29 mouse cellular contexts compared by ENCODE assay signal in the genomic region with DNA sequence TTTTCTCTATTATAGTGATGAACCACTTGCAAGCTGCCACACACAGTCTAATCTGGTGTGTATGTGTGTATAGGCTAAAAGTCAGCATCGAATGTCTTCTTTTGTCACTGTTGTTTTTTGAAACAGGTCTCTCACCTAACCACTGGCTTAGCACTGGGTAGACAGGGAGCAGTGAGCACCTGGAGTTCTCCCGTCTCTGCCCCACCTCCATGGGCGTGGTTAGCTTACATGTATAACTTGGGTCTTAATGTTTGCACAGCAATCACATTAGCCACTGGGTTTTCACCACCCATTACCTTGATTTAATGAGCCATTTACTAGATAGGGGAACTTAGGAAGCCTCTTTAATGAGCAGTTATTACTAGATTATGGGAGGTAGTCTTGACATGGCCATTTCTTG. TPM values are rescaled to one million over a fixed set of nuclear protein-coding genes. Genes with fewer than 3 reads are reported as not detected.
DNase-seq lines count a peak whose midpoint lies in the region; ATAC-seq and TF ChIP-seq lines count a peak whose summit lies in the region.
"Had no signal": no experiment of that assay in that cellular context is flagged by ENCODE, and none has a peak within 500 bp of the region (broad histone marks: within the 10 kb centered on the region; RNA-seq: fewer than 3 reads in every experiment).

No protein-coding gene starts in this region.

- peaks cover 14% of the 10 kb centered on the region; the same call in 1 of the 2 replicates for H3K36me3 ChIP-seq in intestine, embryonic 14.5 days (ENCODE audit: control insufficient read depth, insufficient read depth, low read length)
- peaks cover 13% of the 10 kb centered on the region; the same call in 1 of the 2 replicates for H3K36me3 ChIP-seq in intestine, postnatal 0 days (ENCODE audit: control insufficient read depth, insufficient read depth)
- peaks cover 3% of the 10 kb centered on the region; the same call in 1 of the 2 replicates for H3K36me3 ChIP-seq in stomach, postnatal 0 days (ENCODE audit: control insufficient read depth, insufficient read depth, low read length)
- H3K36me3 ChIP-seq: heart, embryonic 15.5 days had no signal

- WGBS in intestine, embryonic 14.5 days = 75% methylated on average over 3 of the region's 3 CpGs
- WGBS in intestine, postnatal 0 days = 51% methylated on average over 3 of the region's 3 CpGs
- WGBS in stomach, postnatal 0 days = 50% methylated on average over 3 of the region's 3 CpGs

- no peak for TF ChIP-seq CTCF in intestine, postnatal 0 days (IDR thresholded peaks at IDR 0.05; ENCODE audit: low read depth)
- no peak for TF ChIP-seq CTCF in stomach, postnatal 0 days (IDR thresholded peaks at IDR 0.05; ENCODE audit: low read depth)

- no peak overlapping the region for H3K4me2 ChIP-seq in intestine, embryonic 14.5 days (ENCODE audit: low read length)
- H3K4me2 ChIP-seq in intestine, postnatal 0 days (replicated peaks; ENCODE audit: low read depth) = no peak overlapping the region
- H3K4me2 ChIP-seq in stomach, postnatal 0 days (replicated peaks; ENCODE audit: low read depth) = no peak overlapping the region
- H3K4me2 ChIP-seq: embryonic facial prominence, embryonic 13.5 days; forebrain, embryonic 12.5 days; forebrain, embryonic 15.5 days; heart, embryonic 12.5 days; heart, embryonic 15.5 days; hindbrain, embryonic 14.5 days had no signal

- no peak for TF ChIP-seq EP300 in stomach, postnatal 0 days (optimal IDR thresholded peaks at IDR 0.05)

- H3K9ac ChIP-seq in intestine, embryonic 14.5 days (ENCODE audit: low read length) = no peak overlapping the region
- no peak overlapping the region for H3K9ac ChIP-seq in intestine, postnatal 0 days (ENCODE audit: low read depth, low read length)
- H3K9ac ChIP-seq in stomach, postnatal 0 days (ENCODE audit: low read length) = no peak overlapping the region
- H3K9ac ChIP-seq: embryonic facial prominence, embryonic 13.5 days; forebrain, embryonic 12.5 days; forebrain, embryonic 15.5 days; heart, embryonic 12.5 days; heart, embryonic 15.5 days; hindbrain, embryonic 14.5 days had no signal

- H3K9me3 ChIP-seq in intestine, embryonic 14.5 days (ENCODE audit: control insufficient read depth, low read length) = no peaks in the 10 kb centered on the region
- H3K9me3 ChIP-seq in intestine, postnatal 0 days (ENCODE audit: control insufficient read depth) = no peaks in the 10 kb centered on the region
- H3K9me3 ChIP-seq in stomach, postnatal 0 days (ENCODE audit: control insufficient read depth, low read length) = no peaks in the 10 kb centered on the region
- H3K9me3 ChIP-seq: embryonic facial prominence, embryonic 10.5 days; embryonic facial prominence, embryonic 13.5 days; forebrain, embryonic 12.5 days; forebrain, embryonic 15.5 days; heart, embryonic 12.5 days; heart, embryonic 15.5 days had no signal

- no peak overlapping the region for H3K27ac ChIP-seq in intestine, embryonic 14.5 days (ENCODE audit: low read depth)
- H3K27ac ChIP-seq in intestine, postnatal 0 days (ENCODE audit: low read depth, low read length) = no peak overlapping the region
- no peak overlapping the region for H3K27ac ChIP-seq in stomach, postnatal 0 days (replicated peaks)
- H3K27ac ChIP-seq: embryonic facial prominence, embryonic 10.5 days; embryonic facial prominence, embryonic 13.5 days; forebrain, embryonic 12.5 days; forebrain, embryonic 15.5 days; gastrocnemius, adult 2 months; heart, embryonic 15.5 days; hindbrain, embryonic 14.5 days; hindbrain, postnatal 0 days had no signal

- no peaks in the 10 kb centered on the region for H3K27me3 ChIP-seq in intestine, embryonic 14.5 days (replicated peaks; ENCODE audit: control insufficient read depth, insufficient read depth, low read length)
- no peaks in the 10 kb centered on the region for H3K27me3 ChIP-seq in intestine, postnatal 0 days (replicated peaks; ENCODE audit: control insufficient read depth, insufficient read depth, low read length)
- H3K27me3 ChIP-seq in stomach, postnatal 0 days (ENCODE audit: control insufficient read depth, insufficient read depth, low read length) = no peaks in the 10 kb centered on the region
- H3K27me3 ChIP-seq: embryonic facial prominence, embryonic 13.5 days; forebrain, embryonic 12.5 days; forebrain, embryonic 15.5 days; heart, embryonic 12.5 days; heart, embryonic 15.5 days had no signal

- ATAC-seq in intestine, embryonic 14.5 days (replicated peaks; ENCODE audit: low FRiP score, low TSS enrichment, low read depth) = peak; percentile 76; the same call in 1 of the 2 replicates
- ATAC-seq in intestine, postnatal 0 days = 0 out of 2 replicates have a peak, but pooled peaks have one; percentile 36
- no peak for ATAC-seq in stomach, postnatal 0 days (ENCODE audit: low FRiP score, low TSS enrichment)
- ATAC-seq: CD4-positive, CD25-positive, alpha-beta regulatory T cell, adult 4 months; forebrain, embryonic 15.5 days; hindbrain, postnatal 0 days; inflammation-experienced regulatory T-cells, adult 6 months had no signal

- DNase-seq in intestine, embryonic 14.5 days (ENCODE audit: low spot score) = no peak
- peak; percentile 56 for DNase-seq in stomach, postnatal 0 days (ENCODE audit: low spot score)
- no peak for DNase-seq in c-Kit-positive CD71-positive TER-119-positive erythroid progenitor cells, embryonic 14.5 days (ENCODE audit: low spot score)
- no peak for DNase-seq in urinary bladder, postnatal 36 days (ENCODE audit: low spot score in 2 of 2)
- DNase-seq in frontal cortex, adult 2 months (ENCODE audit: extremely low spot score in 1 of 2, low spot score in 1 of 2) = no peak
- DNase-seq: adrenal gland, postnatal 10 days; adrenal gland, postnatal 36 days; cerebellum, adult 11 months; cerebellum, adult 2 months; cerebellum, adult 9-11 months; cerebellum, postnatal 25 days; embryo, embryonic 11 days; gastrocnemius, adult 2 months; gastrocnemius, postnatal 14 days; heart, adult 18-20 months; heart, postnatal 10 days; heart, postnatal 4 days had no signal

- no peak overlapping the region for H3K4me3 ChIP-seq in intestine, embryonic 14.5 days (ENCODE audit: low read depth, low read length)
- no peak overlapping the region for H3K4me3 ChIP-seq in intestine, postnatal 0 days (ENCODE audit: low read depth, low read length)
- no peak overlapping the region for H3K4me3 ChIP-seq in stomach, postnatal 0 days (ENCODE audit: low read depth, low read length)
- H3K4me3 ChIP-seq: embryonic facial prominence, embryonic 10.5 days; embryonic facial prominence, embryonic 13.5 days; erythroblast, embryonic 14.5 days; forebrain, embryonic 12.5 days; forebrain, embryonic 15.5 days; gastrocnemius, adult 2 months; heart, embryonic 12.5 days; heart, embryonic 15.5 days had no signal

- no peaks in the 10 kb centered on the region for H3K4me1 ChIP-seq in intestine, embryonic 14.5 days (replicated peaks; ENCODE audit: control insufficient read depth, insufficient read depth, low read length)
- peaks cover 4% of the 10 kb centered on the region; the same call in 1 of the 2 replicates for H3K4me1 ChIP-seq in intestine, postnatal 0 days (replicated peaks; ENCODE audit: control insufficient read depth, insufficient read depth, low read length)
- H3K4me1 ChIP-seq in stomach, postnatal 0 days (replicated peaks; ENCODE audit: control insufficient read depth, insufficient read depth) = no peaks in the 10 kb centered on the region
- H3K4me1 ChIP-seq: embryonic facial prominence, embryonic 13.5 days; forebrain, embryonic 12.5 days; forebrain, embryonic 15.5 days; heart, embryonic 15.5 days had no signal

RNA-seq across cellular contexts. Expression of a gene that starts 47.2 kb away (rescaled TPM):
- polyA plus RNA-seq in intestine, embryonic 14.5 days (2014; fragmentation: Nextera tagmentation; extraction: Ambion mirVana) = 5.2 and 6.5 TPM in 2 replicates
- 1.1 and 1.7 TPM in 2 replicates for polyA plus RNA-seq in intestine, postnatal 0 days (2015; fragmentation: Nextera tagmentation; extraction: Ambion mirVana)
- polyA plus RNA-seq in stomach, postnatal 0 days (2015; fragmentation: Nextera tagmentation; extraction: Ambion mirVana) = 1.2 and 1.6 TPM in 2 replicates
- 159 and 161 TPM in 2 replicates for polyA plus RNA-seq in frontal cortex, adult 2 months (2012; rRNA removed)
- polyA plus RNA-seq: CD4-positive, CD25-positive, alpha-beta regulatory T cell, adult 4 months; erythroblast, embryonic 14.5 days had no signal

Comparison
In these comparisons a context has a peak if more than half of its experiments do, and no peak if none do; other contexts are left out.
1. RNA of a gene that starts 47.2 kb away (polyA plus RNA-seq): 159 to 161 TPM in frontal cortex, adult 2 months; 5.2 to 6.5 TPM in intestine, embryonic 14.5 days, 1.2 to 1.6 TPM in stomach, postnatal 0 days and 1.1 to 1.7 TPM in intestine, postnatal 0 days; every median in the first group is over 10 times any median in the second.